Mouse (Mus musculus) embryonic facial prominence, embryonic 13.5 days (tissue): ENCODE measurements around the gene Olfr243. TPM values are rescaled to one million over a fixed set of nuclear protein-coding genes. Genes with fewer than 3 reads are reported as not detected.

ENCODE experiments used
- polyA plus RNA-seq: library from polyadenylated mRNA; unstranded; fragments of >200 nt; fragmentation: Nextera tagmentation; extraction: Ambion mirVana; gene quantifications from 2 replicates; pipeline ENCODE4 v1.2.1, GENCODE M21; 2015

Gene Olfr243
- polyA plus RNA-seq, 1 experiment from 2014 or later = not detected

Other genes starting within 250 kb of the Olfr243 start
- not detected in 2 replicates for gene Olfr608, start 244.8 kb upstream of the Olfr243 start, polyA plus RNA-seq
- gene Olfr609, start 216.6 kb upstream of the Olfr243 start, polyA plus RNA-seq = not detected in 2 replicates
- not detected in 2 replicates for gene Olfr610, start 202.5 kb upstream of the Olfr243 start, polyA plus RNA-seq
- not detected in 2 replicates for gene Olfr611, start 193.8 kb upstream of the Olfr243 start, polyA plus RNA-seq
- not detected in 2 replicates for gene Olfr612, start 172.0 kb upstream of the Olfr243 start, polyA plus RNA-seq
- not detected in 2 replicates for gene Olfr613, start 166.6 kb upstream of the Olfr243 start, polyA plus RNA-seq
- not detected in 2 replicates for gene Olfr615, start 158.6 kb upstream of the Olfr243 start, polyA plus RNA-seq
- not detected in 2 replicates for gene Olfr616, start 145.5 kb upstream of the Olfr243 start, polyA plus RNA-seq
- not detected in 2 replicates for gene Olfr617, start 141.6 kb upstream of the Olfr243 start, polyA plus RNA-seq
- gene Olfr618, start 124.6 kb upstream of the Olfr243 start, polyA plus RNA-seq = not detected in 2 replicates
- gene Olfr619, start 114.1 kb upstream of the Olfr243 start, polyA plus RNA-seq = not detected in 2 replicates
- not detected in 2 replicates for gene Olfr620, start 102.1 kb upstream of the Olfr243 start, polyA plus RNA-seq
- gene Olfr622, start 72.0 kb upstream of the Olfr243 start, polyA plus RNA-seq = 0.18 and 0.22 TPM in 2 replicates
- gene Olfr623, start 51.0 kb upstream of the Olfr243 start, polyA plus RNA-seq = not detected in 2 replicates
- 0.07 and 0.08 TPM in 2 replicates for gene Olfr624, start 43.5 kb upstream of the Olfr243 start, polyA plus RNA-seq
- gene Olfr625-ps1, start 32.0 kb upstream of the Olfr243 start, polyA plus RNA-seq = not detected in 2 replicates
- gene Olfr628, start 15.7 kb downstream of the Olfr243 start, polyA plus RNA-seq = not detected in 2 replicates
- gene Olfr629, start 30.3 kb downstream of the Olfr243 start, polyA plus RNA-seq = not detected in 2 replicates
- gene Olfr630, start 42.7 kb downstream of the Olfr243 start, polyA plus RNA-seq = not detected in 2 replicates
- gene Olfr69, start 56.9 kb downstream of the Olfr243 start, polyA plus RNA-seq = not detected in 2 replicates
- gene Olfr68, start 65.0 kb downstream of the Olfr243 start, polyA plus RNA-seq = not detected in 2 replicates
- not detected in 2 replicates for gene Olfr67, start 77.2 kb downstream of the Olfr243 start, polyA plus RNA-seq
- 1,311 and 2,074 TPM in 2 replicates for gene Hbb-bt, start 99.3 kb downstream of the Olfr243 start, polyA plus RNA-seq
- gene Hbb-bs, start 113.4 kb downstream of the Olfr243 start, polyA plus RNA-seq = 2,604 and 4,415 TPM in 2 replicates
- not detected in 2 replicates for gene Hbb-bh2, start 125.8 kb downstream of the Olfr243 start, polyA plus RNA-seq
- 46.9 and 96.8 TPM in 2 replicates for gene Hbb-bh1, start 128.5 kb downstream of the Olfr243 start, polyA plus RNA-seq
- 5,482 and 5,510 TPM in 2 replicates for gene Hbb-y, start 138.5 kb downstream of the Olfr243 start, polyA plus RNA-seq
- not detected in 2 replicates for gene Olfr66, start 171.6 kb downstream of the Olfr243 start, polyA plus RNA-seq
- not detected in 2 replicates for gene Olfr64, start 179.8 kb downstream of the Olfr243 start, polyA plus RNA-seq
- gene Olfr65, start 188.8 kb downstream of the Olfr243 start, polyA plus RNA-seq = not detected in 2 replicates
- not detected in 2 replicates for gene Olfr631, start 214.2 kb downstream of the Olfr243 start, polyA plus RNA-seq
- gene Olfr632, start 219.7 kb downstream of the Olfr243 start, polyA plus RNA-seq = not detected in 2 replicates
- gene Olfr633, start 229.8 kb downstream of the Olfr243 start, polyA plus RNA-seq = not detected in 2 replicates